ENCODE assay signal across 34 mouse cellular contexts in the genomic region with DNA sequence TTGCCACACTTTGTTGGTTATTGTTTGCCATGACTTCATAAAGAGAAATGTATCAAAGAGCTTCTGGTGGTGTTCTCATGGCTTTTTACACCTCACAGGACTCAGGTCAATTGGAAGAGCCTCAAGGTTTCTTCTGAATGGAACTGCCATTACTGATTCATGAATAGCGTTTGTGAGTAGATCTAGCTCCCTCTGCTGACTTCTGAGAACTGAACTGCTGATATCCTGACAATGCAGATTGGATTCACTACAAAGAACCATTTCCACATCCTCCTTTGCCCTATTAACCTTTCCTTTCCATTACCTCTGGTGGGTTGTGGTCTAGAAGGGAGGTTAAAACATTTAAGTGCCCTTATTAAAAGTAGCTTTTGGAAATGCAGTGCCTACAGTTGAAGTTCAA. TPM values are rescaled to one million over a fixed set of nuclear protein-coding genes. Genes with fewer than 3 reads are reported as not detected.
A peak's percentile ranks its signal among the peaks of the same experiment; 100 is the strongest.
DNase-seq lines count a peak whose midpoint lies in the region; ATAC-seq and TF ChIP-seq lines count a peak whose summit lies in the region.
"Had no signal": no experiment of that assay in that cellular context is flagged by ENCODE, and none has a peak within 500 bp of the region (broad histone marks: within the 10 kb centered on the region; RNA-seq: fewer than 3 reads in every experiment).

No protein-coding gene starts in this region.

- H3K4me2 ChIP-seq in midbrain, postnatal 0 days (ENCODE audit: low read depth, low read length, poor library complexity, severe bottlenecking), result no peak overlapping the region
- H3K4me2 ChIP-seq: heart, embryonic 15.5 days; hindbrain, embryonic 15.5 days; intestine, embryonic 15.5 days; liver, embryonic 15.5 days had no signal

- ATAC-seq in midbrain, postnatal 0 days (ENCODE audit: low FRiP score), result no peak
- ATAC-seq: forebrain, postnatal 0 days; intestine, embryonic 15.5 days; lung, postnatal 0 days; midbrain, embryonic 16.5 days had no signal

- peaks cover under 1% of the 10 kb centered on the region; the same call in 1 of the 2 replicates for H3K9me3 ChIP-seq in midbrain, postnatal 0 days (ENCODE audit: low read length)
- H3K9me3 ChIP-seq: heart, embryonic 15.5 days; hindbrain, embryonic 15.5 days; intestine, embryonic 15.5 days; liver, embryonic 15.5 days had no signal

- intact Hi-C loops in heart, postnatal 10 days (cut with DNase I), result loop anchor here (10.0 kb wide), 1 partner anchor 301 kb away; no protein-coding TSS in a partner anchor

- H3K36me3 ChIP-seq in midbrain, postnatal 0 days (ENCODE audit: insufficient read depth, low read length), result no peaks in the 10 kb centered on the region
- H3K36me3 ChIP-seq: embryonic facial prominence, embryonic 10.5 days; heart, embryonic 15.5 days; hindbrain, embryonic 15.5 days; intestine, embryonic 15.5 days; liver, embryonic 15.5 days; midbrain, embryonic 10.5 days had no signal

- DNase-seq in heart, adult 11 months, result peak; percentile 53
- no peak for DNase-seq in heart, postnatal 10 days
- no peak for DNase-seq in layer of hippocampus, adult 2 months (ENCODE audit: low spot score in 2 of 2)
- no peak for DNase-seq in layer of hippocampus, postnatal 36 days
- peak; percentile 28 for DNase-seq in ES-CJ7 (ENCODE audit: low read depth, low spot score)
- peak; percentile 60 for DNase-seq in adipocyte (ENCODE audit: low spot score)
- no peak for DNase-seq in urinary bladder, postnatal 25 days (ENCODE audit: low spot score)
- DNase-seq in midbrain, postnatal 0 days (ENCODE audit: low spot score), result no peak
- DNase-seq: adrenal gland, adult 8-10 months; cerebellum, adult 9-10 months; forebrain, postnatal 0 days; gastrocnemius, postnatal 25 days; layer of hippocampus, adult 9-11 months; right cerebral cortex, adult 18-20 months; right cerebral cortex, postnatal 4 days; thymus, postnatal 25 days had no signal

- no peaks in the 10 kb centered on the region for H3K4me1 ChIP-seq in midbrain, postnatal 0 days (ENCODE audit: insufficient read depth, low read length)
- H3K4me1 ChIP-seq: embryonic facial prominence, embryonic 10.5 days; heart, embryonic 15.5 days; hindbrain, embryonic 15.5 days; intestine, embryonic 15.5 days; liver, embryonic 15.5 days; midbrain, embryonic 10.5 days had no signal

- WGBS in midbrain, postnatal 0 days, result 7% methylated on average over 1 of the region's 1 CpGs

- TF ChIP-seq CTCF in layer of hippocampus, adult 2 months (conservative IDR thresholded peaks at IDR 0.05), result peak; percentile 38
- no peak for TF ChIP-seq CTCF in midbrain, postnatal 0 days (IDR thresholded peaks at IDR 0.05)

- no peaks in the 10 kb centered on the region for H3K27me3 ChIP-seq in midbrain, postnatal 0 days (ENCODE audit: insufficient read depth, low read length)
- H3K27me3 ChIP-seq: heart, embryonic 15.5 days; hindbrain, embryonic 15.5 days; intestine, embryonic 15.5 days; liver, embryonic 15.5 days had no signal

- no peak overlapping the region for H3K9ac ChIP-seq in midbrain, postnatal 0 days (replicated peaks; ENCODE audit: low read length, poor library complexity, severe bottlenecking)
- H3K9ac ChIP-seq: forebrain, postnatal 0 days; heart, embryonic 15.5 days; hindbrain, embryonic 15.5 days; intestine, embryonic 15.5 days; liver, embryonic 15.5 days had no signal

- H3K27ac ChIP-seq in layer of hippocampus, adult 2 months, result no peak overlapping the region
- no peak overlapping the region for H3K27ac ChIP-seq in midbrain, postnatal 0 days (ENCODE audit: low read depth, low read length)
- H3K27ac ChIP-seq: embryonic facial prominence, embryonic 10.5 days; heart, embryonic 15.5 days; hindbrain, embryonic 15.5 days; intestine, embryonic 15.5 days; left cerebral cortex, adult 2 months; liver, embryonic 15.5 days; midbrain, embryonic 10.5 days had no signal

- H3K4me3 ChIP-seq in layer of hippocampus, adult 2 months, result no peak overlapping the region
- H3K4me3 ChIP-seq in midbrain, postnatal 0 days (ENCODE audit: low read depth, low read length), result no peak overlapping the region
- H3K4me3 ChIP-seq: embryonic facial prominence, embryonic 10.5 days; heart, embryonic 15.5 days; hindbrain, embryonic 15.5 days; intestine, embryonic 15.5 days; left cerebral cortex, adult 2 months; liver, embryonic 15.5 days; midbrain, embryonic 10.5 days had no signal

RNA-seq across cellular contexts. Expression of gene Vmn1r46, which starts 16.9 kb away (rescaled TPM):
- total RNA-seq in heart, postnatal 10 days (2021), result not detected
- total RNA-seq in layer of hippocampus, adult 2 months (2021), result not detected
- total RNA-seq in layer of hippocampus, postnatal 36 days (2021), result not detected
- total RNA-seq in midbrain, postnatal 0 days (2014; rRNA removed), result not detected in 2 replicates
- not detected in 2 replicates for polyA plus RNA-seq in midbrain, postnatal 0 days (2015; fragmentation: Nextera tagmentation; extraction: Ambion mirVana)
- total RNA-seq: adrenal gland, adult 8-10 months; common myeloid progenitor, adult 5-6 weeks; forebrain, postnatal 0 days; gastrocnemius, postnatal 25 days; hematopoietic stem cell, adult 5-6 weeks; left cerebral cortex, adult 2 months; left cerebral cortex, postnatal 36 days; MEL had no signal
- polyA plus RNA-seq: embryonic facial prominence, embryonic 10.5 days; forebrain, embryonic 11.5 days; forebrain, postnatal 0 days; heart, embryonic 15.5 days; hindbrain, embryonic 15.5 days; intestine, embryonic 15.5 days; kidney, embryonic 16.5 days; limb, embryonic 14.5 days; liver, embryonic 15.5 days; lung, postnatal 0 days; midbrain, embryonic 10.5 days; midbrain, embryonic 16.5 days; neural tube, embryonic 14.5 days; stomach, embryonic 14.5 days had no signal

RNA-seq across cellular contexts. Expression of gene Vmn1r47, which starts 30.0 kb away (rescaled TPM):
- total RNA-seq in heart, postnatal 10 days (2021), result not detected
- total RNA-seq in layer of hippocampus, adult 2 months (2021), result not detected
- total RNA-seq in layer of hippocampus, postnatal 36 days (2021), result not detected
- total RNA-seq in midbrain, postnatal 0 days (2014; rRNA removed), result not detected in 2 replicates
- not detected in 2 replicates for polyA plus RNA-seq in midbrain, postnatal 0 days (2015; fragmentation: Nextera tagmentation; extraction: Ambion mirVana)
- total RNA-seq: adrenal gland, adult 8-10 months; common myeloid progenitor, adult 5-6 weeks; forebrain, postnatal 0 days; gastrocnemius, postnatal 25 days; hematopoietic stem cell, adult 5-6 weeks; left cerebral cortex, adult 2 months; left cerebral cortex, postnatal 36 days; MEL had no signal
- polyA plus RNA-seq: embryonic facial prominence, embryonic 10.5 days; forebrain, embryonic 11.5 days; forebrain, postnatal 0 days; heart, embryonic 15.5 days; hindbrain, embryonic 15.5 days; intestine, embryonic 15.5 days; kidney, embryonic 16.5 days; limb, embryonic 14.5 days; liver, embryonic 15.5 days; lung, postnatal 0 days; midbrain, embryonic 10.5 days; midbrain, embryonic 16.5 days; neural tube, embryonic 14.5 days; stomach, embryonic 14.5 days had no signal

RNA-seq across cellular contexts. Expression of gene Vmn1r45, which starts 45.6 kb away (rescaled TPM):
- not detected for total RNA-seq in heart, postnatal 10 days (2021)
- not detected for total RNA-seq in layer of hippocampus, adult 2 months (2021)
- not detected for total RNA-seq in layer of hippocampus, postnatal 36 days (2021)
- total RNA-seq in midbrain, postnatal 0 days (2014; rRNA removed), result not detected in 2 replicates
- 0.05 TPM in 1 of 2 replicates, not detected in the other for polyA plus RNA-seq in midbrain, postnatal 0 days (2015; fragmentation: Nextera tagmentation; extraction: Ambion mirVana)
- total RNA-seq: adrenal gland, adult 8-10 months; common myeloid progenitor, adult 5-6 weeks; forebrain, postnatal 0 days; gastrocnemius, postnatal 25 days; hematopoietic stem cell, adult 5-6 weeks; left cerebral cortex, adult 2 months; left cerebral cortex, postnatal 36 days; MEL had no signal
- polyA plus RNA-seq: embryonic facial prominence, embryonic 10.5 days; forebrain, embryonic 11.5 days; forebrain, postnatal 0 days; heart, embryonic 15.5 days; hindbrain, embryonic 15.5 days; intestine, embryonic 15.5 days; kidney, embryonic 16.5 days; limb, embryonic 14.5 days; liver, embryonic 15.5 days; lung, postnatal 0 days; midbrain, embryonic 10.5 days; midbrain, embryonic 16.5 days; neural tube, embryonic 14.5 days; stomach, embryonic 14.5 days had no signal

RNA-seq across cellular contexts. Expression of gene Vmn1r48, which starts 50.7 kb away (rescaled TPM):
- total RNA-seq in heart, postnatal 10 days (2021), result not detected
- total RNA-seq in layer of hippocampus, adult 2 months (2021), result not detected
- not detected for total RNA-seq in layer of hippocampus, postnatal 36 days (2021)
- total RNA-seq in midbrain, postnatal 0 days (2014; rRNA removed), result not detected in 2 replicates
- polyA plus RNA-seq in midbrain, postnatal 0 days (2015; fragmentation: Nextera tagmentation; extraction: Ambion mirVana), result not detected in 2 replicates
- total RNA-seq: adrenal gland, adult 8-10 months; common myeloid progenitor, adult 5-6 weeks; forebrain, postnatal 0 days; gastrocnemius, postnatal 25 days; hematopoietic stem cell, adult 5-6 weeks; left cerebral cortex, adult 2 months; left cerebral cortex, postnatal 36 days; MEL had no signal
- polyA plus RNA-seq: embryonic facial prominence, embryonic 10.5 days; forebrain, embryonic 11.5 days; forebrain, postnatal 0 days; heart, embryonic 15.5 days; hindbrain, embryonic 15.5 days; intestine, embryonic 15.5 days; kidney, embryonic 16.5 days; limb, embryonic 14.5 days; liver, embryonic 15.5 days; lung, postnatal 0 days; midbrain, embryonic 10.5 days; midbrain, embryonic 16.5 days; neural tube, embryonic 14.5 days; stomach, embryonic 14.5 days had no signal

Comparison
In these comparisons a context has a peak if more than half of its experiments do, and no peak if none do; other contexts are left out.
1. DNase-seq: peak in heart, adult 11 months (single experiment), ES-CJ7 (single experiment) and adipocyte (single experiment); none in heart, postnatal 10 days (0 of 2), layer of hippocampus, adult 2 months (0 of 2), layer of hippocampus, postnatal 36 days (0 of 2), urinary bladder, postnatal 25 days (single experiment) and midbrain, postnatal 0 days (single experiment).